Mouse (Mus musculus) megakaryocyte, embryonic 14.5 days (primary cell): ENCODE results near the gene Abtb2.

Experiments used
- FLI1 ChIP-seq: IDR thresholded peaks from 2 replicates; pipeline ENCODE4 v1.6.1; 2012; ENCODE audit warnings: low read length, inconsistent platforms, mixed read lengths
- GATA1 ChIP-seq: IDR thresholded peaks from 3 replicates; pipeline ENCODE4 v1.6.1; 2012; ENCODE audit warnings: mixed read lengths, low read length, inconsistent platforms, borderline replicate concordance

GRCm38 (mm10) chr2:103610831-103611535, 44.9 kb downstream of the Abtb2 start:
- no peak for TF ChIP-seq GATA1
- TF ChIP-seq FLI1 = no peak
